Mouse (Mus musculus): ENCODE results near the gene Ppp6r3. TPM values are rescaled to one million over a fixed set of nuclear protein-coding genes. Genes with fewer than 3 reads are reported as not detected.

The Ppp6r3 gene
- total RNA-seq, 2 experiments from 2014 or later = 104 to 114 TPM

GRCm38 (mm10) chr19:3529781-3530180 lies 45.8 kb downstream of the Ppp6r3 start:
- no peak for DNase-seq (ENCODE audit: low spot score in 2 of 2)

- DNase-seq (ENCODE audit: low spot score in 2 of 2) = no peak
Observed at GRCm38 (mm10) chr19:3528646-3529045, 46.9 kb downstream of the Ppp6r3 start.

- DNase-seq (ENCODE audit: low spot score in 2 of 2) = no peak
Observed at GRCm38 (mm10) chr19:3527531-3527930, 48.0 kb downstream of the Ppp6r3 start.

GRCm38 (mm10) chr19:3519471-3520169 lies 55.9 kb downstream of the Ppp6r3 start:
- DNase-seq (ENCODE audit: low spot score in 2 of 2) = no peak

- no peak for DNase-seq (ENCODE audit: low spot score in 2 of 2)
Observed at GRCm38 (mm10) chr19:3497216-3497615, 78.3 kb downstream of the Ppp6r3 start.

- DNase-seq (ENCODE audit: low spot score in 2 of 2) = no peak
Observed at GRCm38 (mm10) chr19:3489826-3490225, 85.7 kb downstream of the Ppp6r3 start.

- DNase-seq (ENCODE audit: low spot score in 2 of 2) = no peak
Observed at GRCm38 (mm10) chr19:3482831-3483230, 92.7 kb downstream of the Ppp6r3 start.

GRCm38 (mm10) chr19:3480101-3480500 lies 95.4 kb downstream of the Ppp6r3 start:
- no peak for DNase-seq (ENCODE audit: low spot score in 2 of 2)

- DNase-seq (ENCODE audit: low spot score in 2 of 2) = no peak
Observed at GRCm38 (mm10) chr19:3476996-3477395, 98.6 kb downstream of the Ppp6r3 start.

GRCm38 (mm10) chr19:3471218-3471617 lies 104.3 kb downstream of the Ppp6r3 start:
- no peak for DNase-seq (ENCODE audit: low spot score in 2 of 2)

- DNase-seq (ENCODE audit: low spot score in 2 of 2) = no peak
Observed at GRCm38 (mm10) chr19:3467574-3467973, 108.0 kb downstream of the Ppp6r3 start.

GRCm38 (mm10) chr19:3459986-3460385 lies 115.6 kb downstream of the Ppp6r3 start:
- no peak for DNase-seq (ENCODE audit: low spot score in 2 of 2)

GRCm38 (mm10) chr19:3458331-3459099 lies 117.0 kb downstream of the Ppp6r3 start:
- DNase-seq (ENCODE audit: low spot score in 2 of 2) = no peak

- no peak for DNase-seq (ENCODE audit: low spot score in 2 of 2)
Observed at GRCm38 (mm10) chr19:3457700-3458099, 117.8 kb downstream of the Ppp6r3 start.

GRCm38 (mm10) chr19:3451649-3452048 lies 123.9 kb downstream of the Ppp6r3 start:
- DNase-seq (ENCODE audit: low spot score in 2 of 2) = no peak

GRCm38 (mm10) chr19:3451170-3451569 lies 124.4 kb downstream of the Ppp6r3 start:
- peak in 1 of 2 experiments; percentile 41 for DNase-seq (ENCODE audit: low spot score in 2 of 2)

GRCm38 (mm10) chr19:3450714-3451113 lies 124.8 kb downstream of the Ppp6r3 start:
- no peak for DNase-seq (ENCODE audit: low spot score in 2 of 2)

- DNase-seq (ENCODE audit: low spot score in 2 of 2) = no peak
Observed at GRCm38 (mm10) chr19:3449248-3449647, 126.3 kb downstream of the Ppp6r3 start.

GRCm38 (mm10) chr19:3447348-3447747 lies 128.2 kb downstream of the Ppp6r3 start:
- no peak for DNase-seq (ENCODE audit: low spot score in 2 of 2)

GRCm38 (mm10) chr19:3441092-3441491 lies 134.5 kb downstream of the Ppp6r3 start:
- no peak for DNase-seq (ENCODE audit: low spot score in 2 of 2)

GRCm38 (mm10) chr19:3440667-3441066 lies 134.9 kb downstream of the Ppp6r3 start:
- no peak for DNase-seq (ENCODE audit: low spot score in 2 of 2)

- no peak for DNase-seq (ENCODE audit: low spot score in 2 of 2)
Observed at GRCm38 (mm10) chr19:3437980-3438379, 137.6 kb downstream of the Ppp6r3 start.

GRCm38 (mm10) chr19:3436840-3437239 lies 138.7 kb downstream of the Ppp6r3 start:
- no peak for DNase-seq (ENCODE audit: low spot score in 2 of 2)
